Mouse (Mus musculus) limb, embryonic 11.5 days (tissue): Measurements from ENCODE around the gene Lrmp. TPM values are rescaled to one million over a fixed set of nuclear protein-coding genes. Genes with fewer than 3 reads are reported as not detected.

ENCODE experiments used
- ATAC-seq: fragments of 200-750 bp; cut with Nextera tagmentation; 2 replicates; pipeline ENCODE4 v1.8.0; 2017; ENCODE audit warnings: low read depth; ENCODE audit not compliant: insufficient number of reproducible peaks, low FRiP score, low TSS enrichment
- DNase-seq: peaks from one replicate; pipeline ENCODE4 v3.0.0-alpha.2; 2015; ENCODE audit warnings: low spot score
- H3K27ac ChIP-seq: fragments of 300-500 bp; sonication (generic); replicated peaks from 2 replicates; pipeline ENCODE4 v1.5.1; 2014; ENCODE audit warnings: low read depth, mild to moderate bottlenecking, low read length
- H3K27me3 ChIP-seq: fragments of 300-500 bp; sonication (generic); 2 replicates; pipeline ENCODE4 v1.6.1; 2014; ENCODE audit warnings: mild to moderate bottlenecking, low read length, mixed read lengths; ENCODE audit not compliant: control insufficient read depth, insufficient read depth
- H3K36me3 ChIP-seq: fragments of 300-500 bp; sonication (generic); 2 replicates; pipeline ENCODE4 v1.6.1; 2014; ENCODE audit warnings: mild to moderate bottlenecking, low read length, moderate library complexity, mixed read lengths; ENCODE audit not compliant: control insufficient read depth, insufficient read depth
- H3K4me1 ChIP-seq: fragments of 300-500 bp; sonication (generic); 2 replicates; pipeline ENCODE4 v1.6.1; 2014; ENCODE audit warnings: low read length, mixed read lengths; ENCODE audit not compliant: control insufficient read depth, insufficient read depth
- H3K4me2 ChIP-seq: fragments of 300-500 bp; sonication (generic); 2 replicates; pipeline ENCODE4 v1.6.1; 2014; ENCODE audit warnings: low read depth, mild to moderate bottlenecking, moderate library complexity; ENCODE audit not compliant: severe bottlenecking
- H3K4me3 ChIP-seq: fragments of 300-500 bp; sonication (generic); 2 replicates; pipeline ENCODE4 v1.5.1; 2014; ENCODE audit warnings: low read depth, low read length
- H3K9ac ChIP-seq: fragments of 300-500 bp; sonication (generic); 2 replicates; pipeline ENCODE4 v1.6.1; 2014; ENCODE audit warnings: mild to moderate bottlenecking, low read length
- H3K9me3 ChIP-seq: fragments of 300-500 bp; sonication (generic); 2 replicates; pipeline ENCODE4 v1.6.1; 2016; ENCODE audit warnings: low read length; ENCODE audit not compliant: control insufficient read depth
- WGBS: fragments of 180-500 bp; shearing (Covaris S2); extraction: QIAGEN DNeasy Blood & Tissue Kit; methylation state at CpG from one replicate; pipeline ENCODE4 v1.1.7; 2014; 5-methylcytosine and 5-hydroxymethylcytosine counted together
- polyA plus RNA-seq: library from polyadenylated mRNA; unstranded; fragments of >200 nt; fragmentation: Nextera tagmentation; extraction: Ambion mirVana; gene quantifications from 2 replicates; pipeline ENCODE4 v1.2.1, GENCODE M21; 2014

Gene Lrmp
- polyA plus RNA-seq, 1 experiment from 2014 or later: 1.7 TPM

DNA sequence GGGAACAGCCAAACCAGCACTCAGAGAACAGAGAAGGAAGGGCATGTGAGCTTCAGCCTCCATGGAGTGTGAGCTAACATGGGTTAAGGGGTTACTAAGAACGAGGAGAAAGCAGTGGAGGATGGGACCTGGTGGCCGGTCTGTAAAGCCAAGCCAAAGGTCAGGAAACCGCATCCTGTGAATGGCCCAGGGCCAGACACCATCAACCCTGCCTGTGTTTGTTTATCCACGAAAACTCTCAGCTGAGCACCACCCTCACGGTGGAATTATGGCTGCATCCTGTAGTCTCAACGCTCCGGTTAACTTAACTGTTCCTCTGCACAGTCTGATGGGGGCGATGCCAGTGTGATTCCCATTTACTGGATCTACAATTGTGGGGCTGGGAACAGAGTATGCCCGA, 20.4 kb downstream of the Lrmp start:
- no peaks in the 10 kb centered on the region for H3K27me3 ChIP-seq
- no peak overlapping the region for H3K4me2 ChIP-seq
- H3K27ac ChIP-seq: no peak overlapping the region
- no peak overlapping the region for H3K9ac ChIP-seq
- H3K4me3 ChIP-seq: no peak overlapping the region
- WGBS: 70% methylated on average over 9 of the region's 9 CpGs
- DNase-seq (no peak), ATAC-seq (no peak)
- no peaks in the 10 kb centered on the region for H3K4me1 ChIP-seq
- no peaks in the 10 kb centered on the region for H3K36me3 ChIP-seq
- H3K9me3 ChIP-seq: no peaks in the 10 kb centered on the region

DNA sequence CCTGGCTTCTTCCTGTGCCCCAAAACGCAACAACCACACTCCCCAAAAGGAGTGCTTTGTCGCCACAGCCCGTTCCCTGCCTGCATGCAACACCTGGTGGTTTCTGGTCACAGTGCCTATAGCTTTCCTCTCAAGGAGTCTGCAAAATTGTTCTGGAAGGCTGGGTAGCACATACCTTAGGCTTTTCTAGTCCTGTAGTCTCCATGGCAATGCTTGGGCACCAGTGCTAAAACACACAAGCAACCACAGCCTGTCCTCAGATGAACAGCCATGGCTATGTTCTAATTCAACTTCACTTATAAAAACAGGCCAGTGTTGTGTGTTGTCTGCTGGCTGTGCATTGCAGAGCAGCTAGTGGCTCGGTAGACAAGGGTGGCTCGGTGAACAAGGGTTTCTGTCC, 21.4 kb downstream of the Lrmp start:
- H3K27me3 ChIP-seq: no peaks in the 10 kb centered on the region
- no peak overlapping the region for H3K4me3 ChIP-seq
- 91% methylated on average over 5 of the region's 5 CpGs for WGBS
- DNase-seq (no peak), ATAC-seq (no peak)
- no peak overlapping the region for H3K4me2 ChIP-seq
- H3K36me3 ChIP-seq: no peaks in the 10 kb centered on the region
- no peaks in the 10 kb centered on the region for H3K9me3 ChIP-seq
- H3K9ac ChIP-seq: no peak overlapping the region
- H3K4me1 ChIP-seq: no peaks in the 10 kb centered on the region
- H3K27ac ChIP-seq: no peak overlapping the region

DNA sequence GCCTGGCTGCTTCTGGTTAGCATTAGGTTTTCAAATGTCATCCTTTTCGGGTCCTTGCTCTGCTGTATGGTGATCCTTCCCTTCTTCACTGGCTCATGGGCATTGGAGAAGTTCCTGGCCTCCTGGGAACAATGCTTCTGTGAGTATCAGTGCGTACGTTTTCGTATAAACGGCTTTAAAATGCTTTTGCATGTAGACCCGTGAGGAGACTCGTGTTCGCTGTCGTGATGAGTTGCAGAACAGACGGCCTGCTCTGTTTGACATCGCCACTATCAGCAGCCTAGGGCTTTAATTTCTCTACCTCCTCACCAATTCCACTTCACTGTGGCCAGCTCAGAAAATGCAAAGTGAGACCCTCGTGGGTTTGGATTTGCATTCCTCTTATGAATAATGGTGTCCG, 23.8 kb downstream of the Lrmp start:
- Histone ChIP-seq H3K4me1 (no peaks in the 10 kb centered on the region), H3K9ac (no peak overlapping the region), H3K4me2 (no peak overlapping the region), H3K36me3 (no peaks in the 10 kb centered on the region), H3K27me3 (no peaks in the 10 kb centered on the region), H3K9me3 (no peaks in the 10 kb centered on the region), H3K27ac (no peak overlapping the region), H3K4me3 (no peak overlapping the region)
- ATAC-seq: no peak
- no peak for DNase-seq
- WGBS: 93% methylated on average over 13 of the region's 13 CpGs

DNA sequence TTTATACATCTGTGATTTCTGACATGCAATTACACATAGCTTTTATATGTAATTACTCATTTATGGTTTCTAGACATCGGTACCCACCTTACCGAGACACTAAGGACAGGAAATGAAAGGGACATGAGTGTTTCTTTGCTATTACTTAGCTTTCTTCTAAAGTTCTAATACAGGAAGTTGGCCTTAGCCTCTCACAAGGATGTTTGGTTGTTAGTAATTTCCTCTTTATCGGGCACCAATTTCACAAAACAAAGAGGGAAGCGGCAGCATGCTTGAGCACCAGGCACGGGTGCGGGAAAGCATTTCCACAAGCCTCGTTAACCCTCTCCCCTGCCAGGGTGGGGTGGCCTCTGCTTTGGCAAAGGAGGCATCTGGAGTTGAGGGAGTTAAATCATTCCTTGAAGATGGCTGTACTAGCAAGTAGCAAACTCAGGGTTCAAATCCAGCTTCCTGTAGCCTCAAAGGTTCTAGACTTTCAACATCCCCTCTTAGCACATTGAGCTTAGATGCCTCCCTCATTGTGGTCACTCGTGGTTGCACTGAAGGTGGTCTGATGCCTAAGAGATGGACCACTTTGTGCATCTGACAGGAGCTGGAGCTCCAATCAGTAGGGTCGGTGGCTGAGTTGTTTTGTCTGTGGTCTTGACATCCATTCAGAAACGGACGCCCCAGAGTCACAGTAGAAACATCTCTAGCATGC, 24.5 kb downstream of the Lrmp start:
- 76% methylated on average over 11 of the region's 11 CpGs for WGBS
- H3K9ac ChIP-seq: no peak overlapping the region
- H3K4me1 ChIP-seq: no peaks in the 10 kb centered on the region
- H3K4me2 ChIP-seq: no peak overlapping the region
- ATAC-seq (no peak), DNase-seq (no peak)
- H3K36me3 ChIP-seq: no peaks in the 10 kb centered on the region
- no peaks in the 10 kb centered on the region for H3K9me3 ChIP-seq
- H3K27me3 ChIP-seq: no peaks in the 10 kb centered on the region
- no peak overlapping the region for H3K4me3 ChIP-seq
- no peak overlapping the region for H3K27ac ChIP-seq

DNA sequence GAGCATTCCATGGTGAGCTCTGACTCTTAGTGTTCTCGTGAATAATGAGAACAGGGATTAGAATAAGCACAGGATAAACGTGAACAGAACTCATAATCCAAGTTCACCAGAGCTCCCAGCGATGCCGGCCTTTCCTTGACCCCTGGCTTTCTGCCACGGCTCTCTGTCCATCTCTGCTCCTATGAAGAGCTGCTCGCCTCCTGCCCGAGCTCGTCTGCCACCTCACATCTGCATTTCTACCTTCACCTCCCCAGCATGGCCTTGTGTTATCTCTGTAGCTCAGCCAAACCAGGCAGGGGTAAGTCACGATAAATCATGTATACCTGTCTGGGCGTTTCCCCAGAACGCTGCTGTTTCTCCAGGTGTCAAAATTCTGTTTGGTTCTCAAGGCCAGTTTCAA, 25.3 kb downstream of the Lrmp start:
- Histone ChIP-seq H3K4me1 (no peaks in the 10 kb centered on the region), H3K4me3 (no peak overlapping the region), H3K9ac (no peak overlapping the region), H3K27ac (no peak overlapping the region), H3K36me3 (no peaks in the 10 kb centered on the region), H3K4me2 (no peak overlapping the region), H3K27me3 (no peaks in the 10 kb centered on the region), H3K9me3 (no peaks in the 10 kb centered on the region)
- WGBS: 74% methylated on average over 11 of the region's 11 CpGs
- no peak for DNase-seq
- no peak for ATAC-seq

- H3K4me3 ChIP-seq: no peak overlapping the region
- no peaks in the 10 kb centered on the region for H3K4me1 ChIP-seq
- ATAC-seq: no peak
- no peaks in the 10 kb centered on the region for H3K27me3 ChIP-seq
- no peak for DNase-seq
- no peaks in the 10 kb centered on the region for H3K9me3 ChIP-seq
- H3K36me3 ChIP-seq: no peaks in the 10 kb centered on the region
- no peak overlapping the region for H3K27ac ChIP-seq
- WGBS: 89% methylated on average over 12 of the region's 12 CpGs
- no peak overlapping the region for H3K9ac ChIP-seq
- no peak overlapping the region for H3K4me2 ChIP-seq
Observed at GRCm38 (mm10) chr6:145141827-145142226, 26.4 kb downstream of the Lrmp start.

DNA sequence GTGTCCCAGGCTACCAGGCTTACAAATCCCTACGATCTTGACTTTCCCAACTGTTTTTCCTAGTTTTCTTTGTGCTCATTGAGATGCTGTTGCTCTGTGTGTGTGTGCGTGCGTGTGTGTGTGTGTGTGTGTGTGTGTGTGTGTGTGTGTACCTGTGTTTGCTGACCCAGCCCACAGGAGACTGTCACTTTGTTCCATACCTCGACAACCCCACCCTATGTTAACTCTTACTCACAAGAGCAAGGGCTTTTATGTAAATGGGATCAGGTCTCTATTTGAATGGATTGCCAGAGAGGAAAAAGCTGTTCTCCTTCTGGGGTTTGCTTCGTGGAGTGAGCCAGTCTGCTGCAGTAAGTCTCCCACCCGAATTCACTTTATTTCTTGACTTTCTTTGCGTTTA, 29.7 kb downstream of the Lrmp start:
- ATAC-seq (no peak), DNase-seq (no peak)

GRCm38 (mm10) chr6:145147716-145148115, 32.3 kb downstream of the Lrmp start:
- ATAC-seq: no peak
- H3K27me3 ChIP-seq: no peaks in the 10 kb centered on the region
- WGBS: 76% methylated on average over 16 of the region's 16 CpGs

More for the DNA sequence above, 29.7 kb downstream of the Lrmp start:
- Histone ChIP-seq H3K9ac (no peak overlapping the region), H3K4me1 (no peaks in the 10 kb centered on the region), H3K9me3 (no peaks in the 10 kb centered on the region), H3K27ac (no peak overlapping the region), H3K36me3 (no peaks in the 10 kb centered on the region), H3K27me3 (no peaks in the 10 kb centered on the region), H3K4me3 (no peak overlapping the region), H3K4me2 (no peak overlapping the region)
- WGBS: 70% methylated on average over 7 of the region's 7 CpGs

GRCm38 (mm10) chr6:145149054-145149453, 33.6 kb downstream of the Lrmp start:
- H3K9ac ChIP-seq: no peak overlapping the region
- 64% methylated on average over 9 of the region's 9 CpGs for WGBS
- no peaks in the 10 kb centered on the region for H3K9me3 ChIP-seq
- H3K4me3 ChIP-seq: no peak overlapping the region
- DNase-seq (no peak), ATAC-seq (no peak)
- H3K36me3 ChIP-seq: no peaks in the 10 kb centered on the region
- no peak overlapping the region for H3K4me2 ChIP-seq
- no peaks in the 10 kb centered on the region for H3K27me3 ChIP-seq
- H3K4me1 ChIP-seq: no peaks in the 10 kb centered on the region
- no peak overlapping the region for H3K27ac ChIP-seq

More at GRCm38 (mm10) chr6:145147716-145148115, 32.3 kb downstream of the Lrmp start:
- Histone ChIP-seq H3K4me1 (no peaks in the 10 kb centered on the region), H3K27ac (no peak overlapping the region), H3K9ac (no peak overlapping the region), H3K36me3 (no peaks in the 10 kb centered on the region), H3K9me3 (no peaks in the 10 kb centered on the region), H3K4me2 (no peak overlapping the region), H3K4me3 (no peak overlapping the region)
- DNase-seq: no peak
